ENCODE assay signal across 19 mouse cellular contexts in the genomic region with DNA sequence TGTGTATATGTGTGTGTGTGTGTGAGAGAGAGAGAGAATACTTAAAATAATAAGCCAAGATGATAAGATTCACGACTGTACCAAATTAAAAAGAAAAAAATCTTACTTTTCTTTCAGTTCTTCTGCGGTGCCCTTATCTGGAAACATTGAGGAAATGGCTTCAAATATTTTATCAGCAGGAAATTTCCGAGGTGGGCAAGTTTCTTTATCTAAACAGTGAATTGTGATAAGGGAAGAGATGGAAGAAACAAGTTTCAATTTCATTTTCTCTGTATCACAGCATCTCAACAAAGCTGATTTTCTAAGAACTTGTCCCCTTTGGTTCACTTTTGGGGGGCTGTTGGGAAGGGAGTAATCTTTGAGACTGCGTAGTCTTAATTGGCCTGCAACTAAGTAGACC. TPM values are rescaled to one million over a fixed set of nuclear protein-coding genes. Genes with fewer than 3 reads are reported as not detected.
DNase-seq lines count a peak whose midpoint lies in the region; TF ChIP-seq lines count a peak whose summit lies in the region.
"Had no signal": no experiment of that assay in that cellular context is flagged by ENCODE, and none has a peak within 500 bp of the region (broad histone marks: within the 10 kb centered on the region; RNA-seq: fewer than 3 reads in every experiment).

No protein-coding gene starts in this region.

- intact Hi-C loops in heart, postnatal 25 days (cut with DNase I): no loop called here

- H3K27ac ChIP-seq in MEL (ENCODE audit: control insufficient read depth, low read depth, low read length): no peak overlapping the region

- no peak overlapping the region for H3K9ac ChIP-seq in MEL (ENCODE audit: control insufficient read depth, low read depth, low read length, poor library complexity, severe bottlenecking)

- H3K36me3 ChIP-seq in MEL (ENCODE audit: control insufficient read depth in 1 of 2, insufficient read depth in 2 of 2, low read length in 2 of 2): peaks cover 12 to 14% of the 10 kb centered on the region in 2 experiments

- no peak for TF ChIP-seq CTCF in MEL (IDR thresholded peaks at IDR 0.05 in 2 of 3, conservative IDR thresholded peaks at IDR 0.05 in 1 of 3; ENCODE audit: control insufficient read depth in 1 of 3, insufficient read depth in 1 of 3, low read depth in 2 of 3, low read length in 3 of 3, poor library complexity in 1 of 3, severe bottlenecking in 1 of 3)

- peak in 1 of 2 experiments; percentile 30; a peak in 1 of 4 replicates for TF ChIP-seq EP300 in MEL (IDR thresholded peaks at IDR 0.05; ENCODE audit: low read depth in 1 of 2, low read length in 2 of 2)

- H3K4me3 ChIP-seq in MEL (ENCODE audit: control insufficient read depth in 1 of 2, insufficient read depth in 1 of 2, low read depth in 2 of 2, low read length in 2 of 2): no peak overlapping the region

- H3K4me1 ChIP-seq in MEL (ENCODE audit: control insufficient read depth in 1 of 2, insufficient read depth in 2 of 2, low read length in 2 of 2): peaks cover 3 to 5% of the 10 kb centered on the region in 2 experiments

- TF ChIP-seq POLR2A in MEL (IDR thresholded peaks at IDR 0.05; ENCODE audit: control insufficient read depth in 1 of 2, insufficient read depth in 1 of 2, low read depth in 1 of 2, low read length in 2 of 2, poor library complexity in 1 of 2): no peak

- H3K9me3 ChIP-seq in MEL (replicated peaks; ENCODE audit: insufficient read depth, low read length): no peaks in the 10 kb centered on the region
- H3K9me3 ChIP-seq: G1E had no signal

- no peaks in the 10 kb centered on the region for H3K79me2 ChIP-seq in MEL (ENCODE audit: control insufficient read depth, insufficient read depth, low read length, poor library complexity)

- DNase-seq in CD4-positive helper T cell, adult 2 months (ENCODE audit: low read depth, low spot score): peak; percentile 35
- DNase-seq in MEL (ENCODE audit: low read depth, low spot score): no peak
- DNase-seq in heart, postnatal 25 days (ENCODE audit: low spot score): no peak
- no peak for DNase-seq in lung, postnatal 4 days
- DNase-seq: adrenal gland, adult 2 months; adrenal gland, adult 8-10 months; adrenal gland, postnatal 10 days; adrenal gland, postnatal 14 days; adrenal gland, postnatal 25 days; adrenal gland, postnatal 36 days; B cell, adult 2 months; cerebellum, adult 11 months; cerebellum, adult 11-12 months; cerebellum, adult 18-20 months; cerebellum, adult 2 months; cerebellum, adult 8-10 months had no signal

- TF ChIP-seq RAD21 in MEL (IDR thresholded peaks at IDR 0.05; ENCODE audit: low read depth, low read length): no peak

- no peaks in the 10 kb centered on the region for H3K27me3 ChIP-seq in MEL (ENCODE audit: control insufficient read depth in 1 of 2, insufficient read depth in 2 of 2, low read length in 2 of 2)
- H3K27me3 ChIP-seq: CH12.LX, Patski had no signal

TF ChIP-seq in MEL, 35 proteins besides CTCF, POLR2A, EP300 and RAD21:
- TF ChIP-seq ETS1 (IDR thresholded peaks at IDR 0.05; ENCODE audit: low read depth, low read length): peak; percentile 63
- no peak for TF ChIP-seq KAT2A (conservative IDR thresholded peaks at IDR 0.05; ENCODE audit: low read depth, low read length)
- TF ChIP-seq ZKSCAN1 (IDR thresholded peaks at IDR 0.05; ENCODE audit: low read depth, low read length): no peak
- peak; percentile 63 for TF ChIP-seq GATA1 (IDR thresholded peaks at IDR 0.05; ENCODE audit: low read depth, low read length)
- TF ChIP-seq RCOR1 (IDR thresholded peaks at IDR 0.05; ENCODE audit: low read depth, low read length): peak; percentile 49; the same call in 1 of the 2 replicates
- TF ChIP-seq NRF1 (IDR thresholded peaks at IDR 0.05; ENCODE audit: insufficient read depth, low read depth, low read length, poor library complexity, severe bottlenecking): no peak
- TF ChIP-seq MAFK (IDR thresholded peaks at IDR 0.05; ENCODE audit: borderline replicate concordance, low read depth, low read length): no peak
- TF ChIP-seq NELFE (IDR thresholded peaks at IDR 0.05; ENCODE audit: low read depth, low read length): no peak
- no peak for TF ChIP-seq MYB (IDR thresholded peaks at IDR 0.05; ENCODE audit: low read depth, low read length)

RNA-seq across cellular contexts. Expression of gene Ezh2, which starts 42.9 kb away (rescaled TPM):
- 30.9 and 35.4 TPM in 2 replicates for total RNA-seq in MEL (2012; rRNA removed)
- polyA plus RNA-seq in MEL (2012; ENCODE audit: insufficient read depth in 1 of 2, insufficient read length in 2 of 2, low read depth in 1 of 2, low replicate concordance in 2 of 2, missing spikeins in 1 of 2): 1,000 to 10,000 TPM in 1 of 2 experiments, 10 to 100 TPM in 1; 82.6 to 1,353 TPM
- 10 to 100 TPM in 1 of 2 experiments, 1 to 10 TPM in 1; 9.9 to 12.3 TPM for total RNA-seq in heart, postnatal 25 days (2021)
